Mouse (Mus musculus) bone marrow, adult 2 months (tissue): ENCODE data around the gene Wdr77. TPM values are rescaled to one million over a fixed set of nuclear protein-coding genes. Genes with fewer than 3 reads are reported as not detected.

ENCODE experiments used
- H3K27ac ChIP-seq: fragments of 200-500 bp; 2 replicates; pipeline ENCODE4 v1.5.1; 2012; ENCODE audit warnings: low read depth, mild to moderate bottlenecking, control low read depth, inconsistent platforms, low read length; ENCODE audit not compliant: control insufficient read depth, poor library complexity, insufficient read depth
- H3K4me1 ChIP-seq: fragments of 200-500 bp; 2 replicates; pipeline ENCODE4 v1.6.1; 2011; ENCODE audit warnings: low read length; ENCODE audit not compliant: control insufficient read depth, insufficient read depth
- H3K4me3 ChIP-seq: fragments of 200-500 bp; replicated peaks from 2 replicates; pipeline ENCODE3; 2011; ENCODE audit warnings: mild to moderate bottlenecking, low read depth, low read length, control low read depth; ENCODE audit not compliant: control insufficient read depth
- CTCF ChIP-seq: fragments of 200-500 bp; IDR thresholded peaks from 2 replicates; pipeline ENCODE4 v1.5.1; 2011; ENCODE audit warnings: low read length, control low read depth; ENCODE audit not compliant: control insufficient read depth, insufficient read depth
- POLR2A ChIP-seq: fragments of 200-500 bp; IDR thresholded peaks from 2 replicates; pipeline ENCODE4 v1.6.1; 2011; ENCODE audit warnings: low read depth, mild to moderate bottlenecking, control low read depth, low read length, borderline replicate concordance; ENCODE audit not compliant: control insufficient read depth
- WGBS: fragments of 180-500 bp; shearing (Covaris S2); methylation state at CpG from one replicate; pipeline ENCODE4 v1.1.7; 2018; 5-methylcytosine and 5-hydroxymethylcytosine counted together
- polyA plus RNA-seq: library from polyadenylated mRNA; stranded (reverse); fragments of >200 nt; gene quantifications from 2 replicates; pipeline ENCODE4 v1.2.4, GENCODE M21; 2011; ENCODE audit warnings: low replicate concordance; ENCODE audit not compliant: missing spikeins, insufficient read depth, insufficient read length

Gene Wdr77
- polyA plus RNA-seq, 1 experiment = 23.9 TPM

GRCm38 (mm10) chr3:105921959-105922358 is 37.2 kb upstream of the Wdr77 start:
- TF ChIP-seq CTCF (no peak), POLR2A (no peak)
- Histone ChIP-seq H3K27ac (no peak overlapping the region), H3K4me1 (peaks cover 1% of the 10 kb centered on the region), H3K4me3 (no peak overlapping the region)
- 43% methylated on average over 2 of the region's 2 CpGs for WGBS

GRCm38 (mm10) chr3:105924616-105925015 is 34.6 kb upstream of the Wdr77 start:
- 80% methylated on average over 9 of the region's 9 CpGs for WGBS
- Histone ChIP-seq H3K27ac (no peak overlapping the region), H3K4me3 (no peak overlapping the region), H3K4me1 (peaks cover 1% of the 10 kb centered on the region)
- TF ChIP-seq POLR2A (no peak), CTCF (no peak)

GRCm38 (mm10) chr3:105927561-105928194 is 31.5 kb upstream of the Wdr77 start:
- WGBS = 79% methylated on average over 7 of the region's 7 CpGs
- TF ChIP-seq POLR2A (no peak), CTCF (no peak)

GRCm38 (mm10) chr3:105928195-105928569 is 31.0 kb upstream of the Wdr77 start:
- H3K4me1 ChIP-seq = no peaks in the 10 kb centered on the region; the same call in none of the 2 replicates
- H3K27ac ChIP-seq = no peak overlapping the region
- TF ChIP-seq POLR2A (no peak), CTCF (no peak)

More at GRCm38 (mm10) chr3:105927561-105928194, 31.5 kb upstream of the Wdr77 start:
- no peak overlapping the region for H3K4me3 ChIP-seq
- H3K27ac ChIP-seq = no peak overlapping the region
- no peaks in the 10 kb centered on the region; the same call in none of the 2 replicates for H3K4me1 ChIP-seq

GRCm38 (mm10) chr3:105928781-105929180 is 30.4 kb upstream of the Wdr77 start:
- Histone ChIP-seq H3K27ac (no peak overlapping the region), H3K4me1 (no peaks in the 10 kb centered on the region; the same call in none of the 2 replicates)

More at GRCm38 (mm10) chr3:105928195-105928569, 31.0 kb upstream of the Wdr77 start:
- H3K4me3 ChIP-seq = no peak overlapping the region
- WGBS = 31% methylated on average over 3 of the region's 3 CpGs

GRCm38 (mm10) chr3:105929821-105930220 is 29.3 kb upstream of the Wdr77 start:
- Histone ChIP-seq H3K4me1 (no peaks in the 10 kb centered on the region; the same call in none of the 2 replicates), H3K27ac (no peak overlapping the region), H3K4me3 (peak overlapping the region; percentile 4)
- TF ChIP-seq POLR2A (no peak), CTCF (no peak)
- WGBS = 43% methylated on average over 7 of the region's 7 CpGs

More at GRCm38 (mm10) chr3:105928781-105929180, 30.4 kb upstream of the Wdr77 start:
- no peak for TF ChIP-seq CTCF
- no peak for TF ChIP-seq POLR2A
- no peak overlapping the region for H3K4me3 ChIP-seq
- 81% methylated on average over 6 of the region's 6 CpGs for WGBS

- no peak for TF ChIP-seq CTCF
- TF ChIP-seq POLR2A = no peak
- Histone ChIP-seq H3K4me3 (no peak overlapping the region), H3K4me1 (no peaks in the 10 kb centered on the region; the same call in none of the 2 replicates), H3K27ac (no peak overlapping the region)
- WGBS = 17% methylated on average over 2 of the region's 2 CpGs
Observed at GRCm38 (mm10) chr3:105931095-105931494, 28.1 kb upstream of the Wdr77 start.

- Histone ChIP-seq H3K27ac (peak within 1 kb of the TSS; percentile 87), H3K4me1 (no peaks in the 10 kb centered on the region; the same call in none of the 2 replicates), H3K4me3 (peak within 1 kb of the TSS; percentile 83)
- WGBS = 15% methylated on average over 8 of the region's 8 CpGs
- TF ChIP-seq POLR2A (no peak), CTCF (no peak)
Observed at GRCm38 (mm10) chr3:105932240-105933071, 26.7 kb upstream of the Wdr77 start, which contains the start of gene I830077J02Rik. I830077J02Rik (minus strand) TSS chr3:105932664.
